Mouse (Mus musculus): ENCODE data around the gene Glb1l. TPM values are rescaled to one million over a fixed set of nuclear protein-coding genes. Genes with fewer than 3 reads are reported as not detected.

Gene Glb1l
- total and polyA plus RNA-seq, 3 experiments = 7.6 to 13.0 TPM; not detected in 1

- TF ChIP-seq ZKSCAN1 (IDR thresholded peaks at IDR 0.05; ENCODE audit: low read depth, low read length) (no peak), ZMIZ1 (IDR thresholded peaks at IDR 0.05; ENCODE audit: low read depth, low read length) (peak; percentile 70)
Observed at GRCm38 (mm10) chr1:75180105-75180590, 30.5 kb downstream of the Glb1l start, which contains the start of gene Abcb6 (continued).

DNA sequence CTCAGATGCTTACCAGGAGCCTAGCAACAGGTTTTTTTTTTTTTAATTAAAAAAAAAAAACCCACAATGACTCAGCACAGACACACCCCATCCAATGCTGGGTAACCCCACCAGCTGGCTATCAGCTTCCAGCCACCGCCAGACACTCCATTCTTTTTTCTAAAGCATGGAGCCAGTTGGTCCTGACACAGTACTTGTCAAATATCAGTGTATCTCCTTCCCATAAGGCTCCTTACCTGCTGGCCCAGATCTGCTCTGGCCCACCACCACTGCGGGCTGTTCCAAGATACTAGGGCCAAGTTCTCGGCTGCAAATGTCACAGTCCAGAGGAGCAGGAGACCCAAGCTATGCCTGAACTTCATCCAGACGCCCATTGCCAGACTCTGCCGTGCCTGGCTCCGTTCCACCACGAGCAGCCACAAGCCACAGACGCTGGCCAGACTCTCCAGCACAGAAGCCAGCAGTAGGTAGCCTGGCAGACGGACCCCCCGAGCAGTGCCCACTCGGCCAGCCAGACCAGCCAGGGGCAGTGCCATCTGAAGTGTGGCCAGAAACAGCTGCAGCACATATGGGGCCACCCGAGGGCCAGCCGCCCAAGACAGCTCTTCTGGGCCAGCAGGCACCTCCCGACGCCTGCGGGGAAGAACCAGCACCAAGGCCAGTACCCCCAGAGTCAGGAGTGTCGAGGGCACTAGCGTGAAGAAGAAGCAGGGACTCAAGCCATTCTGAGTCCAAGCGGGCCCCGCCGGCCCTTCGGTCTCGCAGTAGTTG is 31.1 kb downstream of the Glb1l start:
- H3K27ac ChIP-seq (ENCODE audit: control insufficient read depth, low read depth, low read length) = peak overlapping the region; percentile 78
- peaks cover 2 to 10% of the 10 kb centered on the region in 2 experiments; a peak in 3 of 4 replicates for H3K4me1 ChIP-seq (ENCODE audit: control insufficient read depth in 1 of 2, insufficient read depth in 2 of 2, low read length in 2 of 2)
- H3K9ac ChIP-seq (ENCODE audit: control insufficient read depth, low read depth, low read length, poor library complexity, severe bottlenecking) = peak overlapping the region; percentile 77
- peak overlapping the region; percentile 69 to 84 for H3K4me3 ChIP-seq (ENCODE audit: control insufficient read depth in 1 of 2, insufficient read depth in 1 of 2, low read depth in 2 of 2, low read length in 2 of 2)
- no peaks in the 10 kb centered on the region for H3K27me3 ChIP-seq (ENCODE audit: control insufficient read depth in 1 of 2, insufficient read depth in 2 of 2, low read length in 2 of 2)
- no peaks in the 10 kb centered on the region for H3K9me3 ChIP-seq (replicated peaks; ENCODE audit: insufficient read depth, low read length)
- TF ChIP-seq CHD2 (IDR thresholded peaks at IDR 0.05; ENCODE audit: low read length) (no peak), ZC3H11A (IDR thresholded peaks at IDR 0.05; ENCODE audit: low read depth, low read length) (no peak), EP300 (IDR thresholded peaks at IDR 0.05; ENCODE audit: low read depth in 1 of 2, low read length in 2 of 2) (peak; percentile 85 to 90), USF1 (IDR thresholded peaks at IDR 0.05; ENCODE audit: low read depth, low read length) (no peak), ZMIZ1 (IDR thresholded peaks at IDR 0.05; ENCODE audit: low read depth, low read length) (no peak), ETS1 (IDR thresholded peaks at IDR 0.05; ENCODE audit: low read depth, low read length) (peak; percentile 100), POLR2A (IDR thresholded peaks at IDR 0.05; ENCODE audit: control insufficient read depth in 1 of 2, insufficient read depth in 1 of 2, low read depth in 1 of 2, low read length in 2 of 2, poor library complexity in 1 of 2) (peak in 1 of 2 experiments; percentile 28; a peak in 1 of 4 replicates), HCFC1 (IDR thresholded peaks at IDR 0.05; ENCODE audit: low read depth, low read length) (peak; percentile 50; the same call in 1 of the 2 replicates), CHD1 (IDR thresholded peaks at IDR 0.05; ENCODE audit: low read depth, low read length) (no peak), MAX (IDR thresholded peaks at IDR 0.05; ENCODE audit: low read length) (peak; percentile 64; the same call in 1 of the 2 replicates), ZNF384 (IDR thresholded peaks at IDR 0.05; ENCODE audit: low read depth, low read length) (peak; percentile 100), NRF1 (IDR thresholded peaks at IDR 0.05; ENCODE audit: insufficient read depth, low read depth, low read length, poor library complexity, severe bottlenecking) (no peak), SIN3A (IDR thresholded peaks at IDR 0.05; ENCODE audit: low read length) (peak; percentile 100), GATA1 (IDR thresholded peaks at IDR 0.05; ENCODE audit: low read depth, low read length) (peak; percentile 75), JUND (IDR thresholded peaks at IDR 0.05; ENCODE audit: low read depth, low read length) (0 out of 2 replicates have a peak, but pooled peaks have one; percentile 39), NELFE (IDR thresholded peaks at IDR 0.05; ENCODE audit: low read depth, low read length) (0 out of 2 replicates have a peak, but pooled peaks have one; percentile 2), MAZ (IDR thresholded peaks at IDR 0.05; ENCODE audit: low read depth, low read length) (0 out of 2 replicates have a peak, but pooled peaks have one; percentile 7), TBP (IDR thresholded peaks at IDR 0.05; ENCODE audit: low read depth, low read length) (peak; percentile 55; the same call in 1 of the 2 replicates), MYC (IDR thresholded peaks at IDR 0.05; ENCODE audit: low read depth, low read length) (peak; percentile 67; the same call in 1 of the 2 replicates), RAD21 (IDR thresholded peaks at IDR 0.05; ENCODE audit: low read depth, low read length) (no peak), TAL1 (IDR thresholded peaks at IDR 0.05; ENCODE audit: low read length) (peak; percentile 83), MXI1 (IDR thresholded peaks at IDR 0.05; ENCODE audit: low read depth, low read length) (peak; percentile 93; the same call in 1 of the 2 replicates), GABPA (IDR thresholded peaks at IDR 0.05; ENCODE audit: low read depth, low read length) (peak; percentile 95), MAFK (IDR thresholded peaks at IDR 0.05; ENCODE audit: borderline replicate concordance, low read depth, low read length) (peak; percentile 93), TCF12 (IDR thresholded peaks at IDR 0.05; ENCODE audit: low read depth, low read length) (peak; percentile 86)
- peak; percentile 89 for DNase-seq (ENCODE audit: low read depth, low spot score)
- peaks cover 14% of the 10 kb centered on the region for H3K79me2 ChIP-seq (ENCODE audit: control insufficient read depth, insufficient read depth, low read length, poor library complexity)
- peaks cover 2 to 11% of the 10 kb centered on the region in 2 experiments; a peak in 3 of 4 replicates for H3K36me3 ChIP-seq (ENCODE audit: control insufficient read depth in 1 of 2, insufficient read depth in 2 of 2, low read length in 2 of 2)
